Mouse (Mus musculus): ENCODE data around the gene Scaf1. TPM values are rescaled to one million over a fixed set of nuclear protein-coding genes. Genes with fewer than 3 reads are reported as not detected.
A peak's percentile ranks its signal among the peaks of the same experiment; 100 is the strongest.
"Not testable (repeated sequence)": the region's sequence is repeated elsewhere in the genome, so short reads cannot be mapped to it uniquely, and the experiment has no call there.

Gene Scaf1
- polyA plus RNA-seq, 1 experiment from 2014 or later: 32.9 TPM

GRCm38 (mm10) chr7:45030857-45031256 lies 14.7 kb upstream of the Scaf1 start:
- WGBS (ENCODE audit: missing documents): 99% methylated on average over 8 of the region's 8 CpGs

GRCm38 (mm10) chr7:45029995-45030394 lies 13.8 kb upstream of the Scaf1 start:
- Histone ChIP-seq H3K27ac (no peak overlapping the region), H3K4me3 (ENCODE audit: inconsistent target) (no peak overlapping the region), H3K36me3 (ENCODE audit: inconsistent target) (peaks cover 69% of the 10 kb centered on the region), H3K79me2 (ENCODE audit: inconsistent target) (no peaks in the 10 kb centered on the region)
- 94% methylated on average over 6 of the region's 6 CpGs for WGBS (ENCODE audit: missing documents)

More at GRCm38 (mm10) chr7:45030857-45031256, 14.7 kb upstream of the Scaf1 start:
- peaks cover 78% of the 10 kb centered on the region for H3K36me3 ChIP-seq (ENCODE audit: inconsistent target)
- H3K27ac ChIP-seq: no peak overlapping the region
- no peak overlapping the region for H3K4me3 ChIP-seq (ENCODE audit: inconsistent target)
- no peaks in the 10 kb centered on the region for H3K79me2 ChIP-seq (ENCODE audit: inconsistent target)

GRCm38 (mm10) chr7:45028351-45028750 lies 12.2 kb upstream of the Scaf1 start:
- 95% methylated on average over 11 of the region's 11 CpGs for WGBS (ENCODE audit: missing documents)
- Histone ChIP-seq H3K27ac (no peak overlapping the region), H3K79me2 (ENCODE audit: inconsistent target) (no peaks in the 10 kb centered on the region), H3K36me3 (ENCODE audit: inconsistent target) (peaks cover 53% of the 10 kb centered on the region), H3K4me3 (ENCODE audit: inconsistent target) (no peak overlapping the region)

- Histone ChIP-seq H3K79me2 (ENCODE audit: inconsistent target) (no peaks in the 10 kb centered on the region), H3K36me3 (ENCODE audit: inconsistent target) (peaks cover 47% of the 10 kb centered on the region)
- WGBS (ENCODE audit: missing documents): 88% methylated on average over 9 of the region's 9 CpGs
Observed at GRCm38 (mm10) chr7:45027761-45028160, 11.6 kb upstream of the Scaf1 start.

GRCm38 (mm10) chr7:45026256-45026655 lies 10.1 kb upstream of the Scaf1 start:
- WGBS (ENCODE audit: missing documents): 92% methylated on average over 2 of the region's 2 CpGs
- Histone ChIP-seq H3K36me3 (ENCODE audit: inconsistent target) (peaks cover 37% of the 10 kb centered on the region), H3K4me3 (ENCODE audit: inconsistent target) (no peak overlapping the region), H3K27ac (no peak overlapping the region), H3K79me2 (ENCODE audit: inconsistent target) (no peaks in the 10 kb centered on the region)

More at GRCm38 (mm10) chr7:45027761-45028160, 11.6 kb upstream of the Scaf1 start:
- Histone ChIP-seq H3K4me3 (ENCODE audit: inconsistent target) (no peak overlapping the region), H3K27ac (no peak overlapping the region)

- Histone ChIP-seq H3K4me3 (ENCODE audit: inconsistent target) (no peak overlapping the region), H3K27ac (no peak overlapping the region), H3K79me2 (ENCODE audit: inconsistent target) (no peaks in the 10 kb centered on the region), H3K36me3 (ENCODE audit: inconsistent target) (peaks cover 37% of the 10 kb centered on the region)
- WGBS (ENCODE audit: missing documents): 66% methylated on average over 8 of the region's 8 CpGs
Observed at GRCm38 (mm10) chr7:45025601-45026220, 9.5 kb upstream of the Scaf1 start.

GRCm38 (mm10) chr7:45024281-45025248 lies 8.4 kb upstream of the Scaf1 start:
- no peak overlapping the region for H3K4me3 ChIP-seq (ENCODE audit: inconsistent target)
- H3K79me2 ChIP-seq (ENCODE audit: inconsistent target): no peaks in the 10 kb centered on the region
- no peak overlapping the region for H3K27ac ChIP-seq
- H3K36me3 ChIP-seq (ENCODE audit: inconsistent target): peaks cover 31% of the 10 kb centered on the region; the same call in 1 of the 2 replicates
- WGBS (ENCODE audit: missing documents): 81% methylated on average over 15 of the region's 15 CpGs

GRCm38 (mm10) chr7:45023711-45024110 lies 7.5 kb upstream of the Scaf1 start:
- not testable (repeated sequence) for H3K4me3 ChIP-seq (ENCODE audit: inconsistent target); H3K27ac ChIP-seq; H3K79me2 ChIP-seq (ENCODE audit: inconsistent target)
- 64% methylated on average over 5 of the region's 5 CpGs for WGBS (ENCODE audit: missing documents)
- peaks cover 25% of the 10 kb centered on the region; the same call in 1 of the 2 replicates for H3K36me3 ChIP-seq (ENCODE audit: inconsistent target)

- Histone ChIP-seq H3K4me3 (ENCODE audit: inconsistent target) (no peak overlapping the region), H3K27ac (no peak overlapping the region), H3K36me3 (ENCODE audit: inconsistent target) (peaks cover 13% of the 10 kb centered on the region; the same call in 1 of the 2 replicates), H3K79me2 (ENCODE audit: inconsistent target) (peaks cover 5% of the 10 kb centered on the region)
- 92% methylated on average over 9 of the region's 9 CpGs for WGBS (ENCODE audit: missing documents)
Observed at GRCm38 (mm10) chr7:45020225-45020624, 4.1 kb upstream of the Scaf1 start.

GRCm38 (mm10) chr7:45019031-45019571 lies 2.9 kb upstream of the Scaf1 start:
- peaks cover 16% of the 10 kb centered on the region for H3K79me2 ChIP-seq (ENCODE audit: inconsistent target)
- 0 out of 2 replicates have a peak overlapping the region, but pooled peaks have one; percentile 51 for H3K27ac ChIP-seq
- peak overlapping the region; percentile 60; the same call in 1 of the 2 replicates for H3K4me3 ChIP-seq (ENCODE audit: inconsistent target)

GRCm38 (mm10) chr7:45017242-45018061 lies 1.3 kb upstream of the Scaf1 start, which contains the start of gene Rras:
Gene Rras, plus strand, starts transcription at chr7:45017961.
- Histone ChIP-seq H3K4me3 (ENCODE audit: inconsistent target) (peak within 1 kb of the TSS; percentile 60), H3K27ac (peak within 1 kb of the TSS; percentile 90), H3K79me2 (ENCODE audit: inconsistent target) (peaks cover 33% of the 10 kb centered on the region), H3K36me3 (ENCODE audit: inconsistent target) (peaks cover 24% of the 10 kb centered on the region; the same call in 1 of the 2 replicates)
- WGBS (ENCODE audit: missing documents): 2% methylated on average over 35 of the region's 36 CpGs

More at GRCm38 (mm10) chr7:45019031-45019571, 2.9 kb upstream of the Scaf1 start:
- WGBS (ENCODE audit: missing documents): 44% methylated on average over 7 of the region's 8 CpGs
- peaks cover 13% of the 10 kb centered on the region; the same call in 1 of the 2 replicates for H3K36me3 ChIP-seq (ENCODE audit: inconsistent target)

GRCm38 (mm10) chr7:45016761-45017160 lies 598 bp upstream of the Scaf1 start:
- 0% methylated on average over 4 of the region's 4 CpGs for WGBS (ENCODE audit: missing documents)
- Histone ChIP-seq H3K27ac (peak overlapping the region; percentile 90), H3K36me3 (ENCODE audit: inconsistent target) (peaks cover 31% of the 10 kb centered on the region; the same call in 1 of the 2 replicates), H3K79me2 (ENCODE audit: inconsistent target) (peaks cover 40% of the 10 kb centered on the region), H3K4me3 (ENCODE audit: inconsistent target) (peak overlapping the region; percentile 57)

GRCm38 (mm10) chr7:45015344-45015956 lies 713 bp downstream of the Scaf1 start:
- H3K27ac ChIP-seq: peak overlapping the region; percentile 65
- peak overlapping the region; percentile 91 for H3K4me3 ChIP-seq (ENCODE audit: inconsistent target)
- 0% methylated on average over 19 of the region's 20 CpGs for WGBS (ENCODE audit: missing documents)
- peaks cover 50% of the 10 kb centered on the region for H3K79me2 ChIP-seq (ENCODE audit: inconsistent target)
- H3K36me3 ChIP-seq (ENCODE audit: inconsistent target): peaks cover 31% of the 10 kb centered on the region; the same call in 1 of the 2 replicates
